Mouse (Mus musculus): ENCODE data around the gene Plekhg1.
A peak's percentile ranks its signal among the peaks of the same experiment; 100 is the strongest.

Plekhg1 gene

DNA sequence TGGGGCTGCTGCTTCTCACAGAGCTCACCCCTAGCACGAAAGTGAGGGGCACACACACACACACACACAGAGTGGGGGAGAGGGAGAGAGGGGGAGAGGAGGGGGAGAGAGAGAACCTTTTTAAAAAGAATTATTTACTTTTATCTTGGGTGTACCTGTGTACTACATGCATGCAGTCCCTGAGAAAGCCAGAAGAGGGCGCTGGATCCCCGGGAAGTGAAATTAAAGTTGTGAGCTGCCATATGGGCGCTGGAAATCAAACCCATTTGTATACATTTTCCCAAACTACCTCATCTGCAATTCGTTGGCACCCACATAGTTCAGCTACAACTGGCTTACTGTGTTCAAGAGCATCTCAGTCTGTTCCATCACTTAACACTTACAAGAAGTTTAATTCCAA is 218.4 kb downstream of the Plekhg1 start:
- DNase-seq (ENCODE audit: low spot score), result no peak

- no peak for DNase-seq (ENCODE audit: low spot score)
Observed at GRCm38 (mm10) chr10:3969026-3969425, 228.9 kb downstream of the Plekhg1 start.

- no peak for DNase-seq (ENCODE audit: low spot score)
Observed at GRCm38 (mm10) chr10:3972237-3972636, 232.1 kb downstream of the Plekhg1 start.

DNA sequence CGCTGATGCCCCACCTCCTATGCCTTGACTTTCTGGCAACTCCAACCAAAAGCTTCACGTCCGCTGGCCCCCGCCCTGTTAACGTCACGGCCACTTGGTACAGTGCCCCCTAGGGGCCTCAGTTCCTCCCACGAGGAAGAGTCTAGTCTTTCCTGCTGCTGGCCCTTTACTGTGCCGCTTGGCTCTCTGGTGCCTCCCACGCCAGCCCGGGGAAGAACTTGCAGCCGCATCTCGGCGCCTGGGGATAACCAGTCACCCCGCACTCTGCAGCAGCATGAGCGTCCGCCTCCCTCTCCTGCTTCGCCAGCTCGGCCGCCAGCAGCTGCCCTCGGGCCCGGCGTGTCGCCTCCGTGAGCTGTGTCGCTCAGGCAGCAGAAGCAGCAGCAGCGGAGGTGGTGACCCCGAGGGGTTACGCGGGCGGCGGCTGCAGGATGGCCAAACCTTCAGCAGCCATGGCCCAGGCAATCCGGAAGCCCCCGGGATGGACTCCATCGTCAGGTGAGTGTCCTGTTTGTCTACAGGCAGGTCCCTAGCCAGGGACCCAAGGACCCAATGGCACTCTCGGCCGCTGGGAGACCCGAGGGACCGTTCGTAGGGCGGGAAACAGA is 232.9 kb downstream of the Plekhg1 start, which contains the start of gene Mthfd1l:
Gene Mthfd1l, plus strand, starts transcription at position 138 of the 608 bp plus-strand sequence.
- peak; percentile 86 for DNase-seq (ENCODE audit: low spot score)

DNA sequence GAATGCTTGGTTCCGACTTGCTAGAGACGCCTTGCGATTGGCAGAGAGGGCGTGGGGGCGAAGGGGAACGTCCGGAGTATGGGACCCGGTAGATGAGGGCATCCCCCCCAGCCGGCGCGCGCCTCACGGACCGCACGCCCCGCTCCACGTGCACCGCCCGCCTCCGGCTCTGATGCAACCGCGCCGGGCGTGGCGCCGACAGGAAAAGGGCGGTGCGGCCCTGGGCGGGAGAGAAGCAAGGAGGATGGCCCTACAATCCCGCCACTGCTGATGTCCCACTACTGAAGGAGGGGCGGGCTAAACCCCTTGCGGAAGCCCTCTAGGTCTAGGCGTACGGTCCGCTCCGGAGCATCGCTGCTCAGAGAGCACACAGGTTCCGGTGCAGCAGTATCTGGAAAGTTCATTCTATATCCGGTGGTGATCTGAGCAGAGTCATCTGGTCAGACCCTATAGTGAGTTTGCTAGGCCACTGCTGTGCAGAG is 233.5 kb downstream of the Plekhg1 start:
- DNase-seq (ENCODE audit: low spot score), result peak; percentile 91

GRCm38 (mm10) chr10:3974380-3974779 is 234.2 kb downstream of the Plekhg1 start:
- no peak for DNase-seq (ENCODE audit: low spot score)

GRCm38 (mm10) chr10:3975898-3976622 is 235.9 kb downstream of the Plekhg1 start:
- DNase-seq (ENCODE audit: low spot score), result no peak

DNA sequence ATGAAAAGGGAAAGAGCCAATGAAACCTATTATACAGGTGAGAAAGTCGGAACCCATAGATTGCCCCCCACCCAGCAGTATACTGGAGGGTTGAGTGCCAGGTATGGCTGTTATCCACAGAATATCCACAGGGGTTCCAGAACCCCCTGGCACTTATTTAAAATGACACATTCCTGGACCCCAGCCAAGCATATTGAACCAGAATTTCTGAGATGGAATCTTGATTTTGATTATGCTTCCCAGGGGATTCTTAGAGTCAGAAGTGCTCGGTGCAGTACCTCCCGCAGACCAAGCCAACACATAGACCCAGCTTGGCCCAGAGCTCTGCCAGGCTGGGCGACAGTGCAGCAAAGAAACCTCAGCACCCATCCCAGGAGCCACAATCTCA is 236.5 kb downstream of the Plekhg1 start:
- no peak for DNase-seq (ENCODE audit: low spot score)

GRCm38 (mm10) chr10:3978326-3978725 is 238.2 kb downstream of the Plekhg1 start:
- DNase-seq (ENCODE audit: low spot score), result no peak

- no peak for DNase-seq (ENCODE audit: low spot score)
Observed at GRCm38 (mm10) chr10:3978792-3979488, 238.8 kb downstream of the Plekhg1 start.

- no peak for DNase-seq (ENCODE audit: low spot score)
Observed at GRCm38 (mm10) chr10:3980231-3980630, 240.1 kb downstream of the Plekhg1 start.

DNA sequence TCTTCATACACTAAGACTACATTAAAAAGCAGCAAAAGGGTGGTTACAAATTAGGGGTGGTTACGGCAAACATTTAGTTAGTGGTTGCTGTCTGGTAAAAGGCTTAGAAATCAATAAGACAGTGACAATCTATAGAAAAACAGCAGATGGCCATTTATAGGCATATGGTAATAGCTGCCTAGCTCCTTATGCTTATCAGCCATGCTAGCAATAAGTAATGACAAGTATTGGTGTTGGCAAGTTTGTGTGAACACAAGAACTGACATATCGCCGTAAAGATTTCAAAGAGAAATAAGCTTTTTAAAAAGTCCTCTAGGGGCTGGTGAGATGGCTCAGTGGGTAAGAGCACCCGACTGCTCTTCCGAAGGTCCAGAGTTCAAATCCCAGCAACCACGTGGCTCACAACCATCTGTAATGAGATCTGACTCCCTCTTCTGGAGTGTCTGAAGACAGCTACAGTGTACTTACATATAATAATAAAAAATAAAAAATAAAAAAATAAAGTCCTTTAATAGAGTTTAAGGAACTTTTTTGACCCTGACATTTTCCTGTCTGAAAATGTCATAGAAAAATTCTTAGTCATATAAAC is 250.2 kb downstream of the Plekhg1 start:
- DNase-seq (ENCODE audit: low spot score), result no peak

DNA sequence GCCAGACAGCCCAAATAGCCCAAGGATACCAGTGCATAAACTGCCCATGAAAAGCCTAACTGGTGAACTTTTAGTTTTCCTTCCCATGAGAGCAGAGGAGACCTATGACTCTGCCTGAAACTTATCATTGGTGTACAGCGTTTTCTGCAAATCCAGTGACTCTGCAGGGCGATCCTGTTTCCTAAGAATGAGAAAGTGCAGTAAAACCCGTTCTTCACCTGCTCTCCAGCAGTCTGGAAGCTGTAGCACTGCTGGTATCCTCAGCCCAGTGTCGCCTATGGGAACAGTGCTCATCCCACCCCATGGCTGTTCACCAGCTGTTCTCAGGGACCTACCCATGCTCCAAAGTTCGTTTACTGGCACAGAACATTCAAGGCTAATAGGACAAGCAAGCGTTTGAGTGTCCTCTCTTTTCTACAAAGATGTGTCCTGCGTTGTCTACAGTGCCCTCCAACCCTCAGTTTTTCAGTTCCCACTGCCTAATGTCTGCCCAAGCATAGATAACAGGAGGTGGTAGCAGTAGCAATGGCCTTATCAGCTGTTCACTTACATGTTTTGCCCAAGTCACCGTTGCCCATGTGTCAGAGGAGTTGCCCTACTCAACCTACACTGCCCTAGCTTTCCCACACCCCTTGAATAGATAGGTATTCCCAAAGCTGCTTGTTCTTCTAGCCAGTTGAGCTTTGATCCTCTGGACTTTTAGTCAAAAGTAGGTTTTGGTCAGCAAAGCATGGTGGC is 253.4 kb downstream of the Plekhg1 start:
- DNase-seq (ENCODE audit: low spot score), result no peak

DNA sequence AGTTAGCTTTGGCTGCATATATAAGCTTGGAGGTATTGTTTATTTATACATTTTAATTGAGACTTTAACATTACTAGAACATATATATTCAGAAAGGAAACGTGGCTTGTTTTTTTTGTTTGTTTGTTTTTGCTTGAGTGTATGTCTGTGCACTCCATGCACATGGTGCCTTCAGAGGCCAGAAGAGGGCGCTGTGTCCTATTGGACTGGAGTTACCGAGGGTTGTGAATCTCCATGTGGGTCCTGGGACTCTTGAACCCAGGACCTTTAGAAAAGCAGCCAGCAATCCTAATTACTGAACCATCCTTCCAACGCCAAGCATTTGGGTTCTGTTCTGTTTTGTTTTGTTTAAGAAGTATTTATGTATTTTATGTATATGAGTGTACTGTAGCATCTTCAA is 255.1 kb downstream of the Plekhg1 start:
- no peak for DNase-seq (ENCODE audit: low spot score)

DNA sequence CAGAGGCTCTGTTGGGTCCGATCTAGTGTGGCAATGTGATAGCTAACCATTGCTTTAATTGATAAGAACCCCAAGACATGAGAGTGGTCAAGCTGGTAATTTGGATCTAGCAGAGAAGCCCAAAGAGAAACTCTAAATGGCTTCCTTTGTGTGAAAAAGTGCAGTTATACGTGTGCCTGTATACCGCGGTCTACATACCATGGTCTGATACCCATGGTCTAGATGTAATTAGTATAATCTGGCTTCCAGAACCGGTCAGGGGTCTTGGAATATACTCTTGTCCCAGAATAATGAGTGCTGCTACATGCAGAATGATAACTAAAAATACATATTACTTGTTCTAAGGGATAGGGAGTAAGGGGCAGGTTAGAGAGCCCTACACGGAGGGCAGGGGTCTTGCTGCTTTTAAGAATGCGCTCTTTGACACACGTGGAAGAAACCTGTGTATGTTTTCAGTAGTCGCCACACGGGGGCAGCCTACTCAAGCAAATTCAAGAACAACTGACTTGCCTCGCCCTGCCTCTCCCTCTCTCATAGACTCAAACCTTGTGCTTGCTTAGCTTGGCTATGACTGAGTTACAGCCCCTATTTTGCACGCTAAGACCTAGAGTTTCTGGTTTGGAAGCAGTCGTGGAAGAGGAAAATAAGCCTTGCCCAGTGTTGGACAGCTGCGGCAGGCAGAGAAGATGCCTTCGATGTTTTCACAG is 256.2 kb downstream of the Plekhg1 start:
- peak; percentile 68 for DNase-seq (ENCODE audit: low spot score)

- no peak for DNase-seq (ENCODE audit: low spot score)
Observed at GRCm38 (mm10) chr10:3997851-3998426, 257.8 kb downstream of the Plekhg1 start.

DNA sequence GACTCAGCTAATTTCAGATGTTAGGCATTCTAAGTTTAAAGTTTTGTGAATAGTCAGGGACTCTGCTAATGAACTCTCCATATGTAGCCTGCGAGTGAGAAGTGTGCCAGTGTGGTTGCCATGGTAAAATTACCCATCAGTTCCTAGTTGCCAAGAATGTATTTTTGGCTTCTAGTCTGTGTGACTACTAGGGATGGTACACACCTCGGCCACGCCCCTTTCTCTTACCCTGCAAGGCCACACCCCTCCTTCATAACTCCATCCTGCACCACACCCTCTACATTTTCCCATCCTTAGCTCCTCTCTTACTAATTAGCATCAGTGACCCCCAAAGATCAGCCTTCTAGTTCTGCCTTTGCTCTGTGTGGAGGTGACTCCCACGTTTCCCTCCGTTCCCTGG is 262.5 kb downstream of the Plekhg1 start:
- no peak for DNase-seq (ENCODE audit: low spot score)

- no peak for DNase-seq (ENCODE audit: low spot score)
Observed at GRCm38 (mm10) chr10:4005191-4005590, 265.0 kb downstream of the Plekhg1 start.

DNA sequence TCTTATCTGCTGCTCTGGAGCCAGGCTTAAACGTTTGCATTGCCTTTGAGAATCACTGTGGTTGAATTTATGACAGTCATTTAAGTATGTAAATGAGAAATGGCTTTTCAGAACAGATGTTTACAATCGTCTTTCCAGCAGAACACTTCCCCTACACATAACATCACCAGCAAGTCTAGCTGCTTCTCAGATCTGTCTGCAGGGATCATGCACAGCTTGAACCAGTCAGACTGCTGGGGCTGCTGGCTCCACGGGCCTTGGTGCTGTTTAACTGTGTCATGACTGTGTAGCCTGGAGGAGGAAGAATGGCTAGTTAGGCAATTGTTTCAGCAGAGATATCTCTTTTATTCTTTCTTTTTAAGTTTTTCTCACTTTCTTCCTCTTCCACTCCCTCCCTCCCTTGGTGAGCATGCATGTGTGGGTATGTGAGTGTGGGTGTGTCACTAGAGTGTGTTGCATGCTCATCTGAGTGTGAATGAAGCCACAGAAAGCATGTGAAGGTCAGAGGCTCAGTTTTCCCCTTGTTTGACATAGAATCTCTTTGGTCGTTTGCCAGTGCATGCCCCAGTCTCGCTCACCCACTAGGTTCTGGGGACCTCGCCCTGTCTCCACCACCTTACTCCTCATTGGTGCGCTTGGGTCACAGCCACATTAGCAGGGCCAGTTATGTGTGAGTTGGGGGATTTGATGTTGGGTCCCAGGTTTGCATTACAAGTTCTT is 266.3 kb downstream of the Plekhg1 start:
- DNase-seq (ENCODE audit: low spot score), result peak; percentile 54

Data from urinary bladder, postnatal 14 days (tissue).